Mouse (Mus musculus): ENCODE results near the gene Pou2f2.

Gene Pou2f2

DNA sequence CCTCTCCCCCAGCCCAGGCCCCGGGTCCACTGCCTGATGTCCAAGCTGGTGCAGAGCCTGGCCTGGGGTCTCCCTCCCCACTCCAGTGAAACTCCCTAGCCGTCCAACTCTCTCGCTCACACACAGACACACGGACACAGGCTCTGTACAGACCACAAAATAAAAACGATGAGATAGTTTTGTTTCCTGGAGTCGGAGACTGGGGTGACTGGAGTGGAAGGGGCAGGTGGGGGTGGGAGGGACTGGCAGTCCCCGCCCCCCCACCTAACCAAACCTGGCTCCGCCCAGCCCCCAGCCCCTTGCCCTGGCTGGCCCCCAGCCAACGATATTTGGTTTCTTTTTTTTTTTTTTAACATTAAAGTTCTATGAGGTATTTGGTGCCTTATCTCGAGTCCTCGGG lies 90.6 kb downstream of the Pou2f2 start:
- no peak for DNase-seq

DNA sequence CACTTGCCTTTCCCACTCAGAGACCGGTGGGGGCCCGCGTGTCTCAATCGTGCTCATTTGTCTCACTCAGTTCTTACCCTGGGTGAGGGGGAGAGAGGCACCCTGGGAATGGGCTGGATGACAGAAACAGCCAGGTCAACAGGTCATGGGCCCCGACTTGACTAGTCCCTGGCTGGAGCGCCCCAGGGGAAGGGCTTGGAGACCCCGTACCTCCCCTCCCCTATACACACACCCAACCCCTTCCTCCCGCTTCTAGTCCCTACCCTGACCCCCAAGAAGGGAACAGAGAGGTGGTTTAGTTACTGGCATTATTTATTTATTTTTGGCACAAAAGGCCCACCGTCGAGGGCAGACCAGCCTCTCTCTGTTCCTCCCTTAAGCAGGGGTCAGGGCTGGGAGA lies 91.0 kb downstream of the Pou2f2 start:
- DNase-seq, result no peak

DNA sequence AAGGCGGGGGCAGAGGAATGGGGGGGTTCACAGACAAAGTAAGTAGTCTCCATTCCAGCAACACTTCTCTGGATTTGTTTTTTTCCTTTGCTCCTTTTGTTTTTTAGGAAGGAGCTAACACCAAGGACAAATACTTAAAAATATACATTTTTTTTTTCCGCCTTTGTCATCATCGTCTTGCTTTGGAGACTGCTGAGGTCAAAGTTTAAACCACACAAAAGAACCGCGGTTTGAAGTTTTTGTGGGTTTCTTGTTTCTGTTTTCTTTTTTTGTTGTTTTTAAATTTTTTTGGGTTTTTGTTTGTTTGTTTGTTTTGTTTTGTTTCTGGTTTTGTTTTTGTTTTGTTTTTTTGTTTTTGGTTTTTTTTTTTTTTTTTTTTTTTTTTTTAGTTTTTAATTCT lies 91.6 kb downstream of the Pou2f2 start:
- DNase-seq, result no peak

DNA sequence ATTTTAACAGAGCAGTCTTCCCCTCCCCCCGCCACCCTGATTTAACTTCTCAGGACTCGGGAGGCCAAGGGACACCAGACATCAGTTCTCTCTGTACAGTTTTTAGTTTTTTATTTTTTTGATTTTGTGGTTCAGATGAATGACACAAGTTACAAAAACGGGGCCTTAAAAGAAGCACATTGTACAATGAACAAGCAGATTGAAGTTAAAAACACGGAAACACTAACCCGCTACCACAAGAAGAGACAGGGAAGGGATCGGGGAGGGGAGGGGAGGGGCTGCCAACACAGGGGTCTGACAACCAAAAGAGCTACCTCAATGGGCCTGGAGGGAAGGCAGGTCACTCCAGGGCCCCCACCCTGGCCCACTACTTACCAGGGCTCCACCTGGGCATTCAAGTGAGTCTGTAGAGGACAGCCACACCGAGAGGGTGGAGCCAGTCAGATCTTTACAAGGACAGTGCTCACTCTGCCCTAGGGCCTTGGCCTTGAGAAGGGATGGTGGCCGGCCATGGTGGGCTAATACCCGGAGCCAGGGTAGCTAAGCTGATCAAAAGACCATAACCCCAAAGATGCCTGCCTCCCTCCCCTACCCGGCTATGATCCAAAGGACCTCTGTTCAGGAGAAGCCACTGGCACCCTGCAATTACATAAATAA lies 92.1 kb downstream of the Pou2f2 start:
- no peak for DNase-seq

DNA sequence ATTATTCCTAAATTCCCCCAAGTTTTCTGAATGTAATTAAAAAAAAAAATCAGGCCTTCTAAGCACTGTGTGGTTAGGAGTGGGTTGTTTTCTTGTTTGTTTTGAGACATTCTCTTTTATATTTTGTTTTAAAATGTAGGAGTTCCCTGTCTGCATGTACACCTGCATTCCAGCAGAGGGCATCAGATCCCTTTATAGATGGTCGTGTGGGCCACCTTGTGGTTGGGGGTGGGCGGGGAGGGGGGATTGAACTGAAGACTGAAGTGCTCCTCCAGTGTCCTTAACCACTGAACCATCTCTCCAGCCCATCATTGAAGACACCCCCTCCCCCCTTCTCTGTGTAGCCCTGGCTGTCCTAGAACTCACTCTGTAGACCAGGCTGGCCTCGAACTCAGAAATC lies 92.9 kb downstream of the Pou2f2 start:
- no peak for DNase-seq

DNA sequence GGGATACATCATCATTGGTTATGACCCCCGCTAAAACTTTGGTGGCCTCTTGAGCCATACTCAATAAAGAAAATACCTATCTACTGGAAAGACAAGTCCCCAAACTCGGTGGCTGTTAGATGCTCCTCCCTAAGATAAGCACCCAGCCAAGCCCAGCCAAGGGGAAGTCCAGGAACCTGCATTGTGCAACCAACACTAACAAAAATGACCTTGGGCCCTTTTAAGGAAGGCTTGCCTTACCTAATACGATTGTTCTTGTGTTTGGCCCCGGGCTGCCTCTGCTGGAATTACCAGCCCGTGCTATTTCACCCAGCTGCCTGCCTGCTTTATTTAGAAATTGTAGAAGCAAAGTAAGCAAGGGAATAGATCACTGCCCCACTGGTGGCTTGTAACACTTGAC lies 94.9 kb downstream of the Pou2f2 start:
- DNase-seq, result no peak

DNA sequence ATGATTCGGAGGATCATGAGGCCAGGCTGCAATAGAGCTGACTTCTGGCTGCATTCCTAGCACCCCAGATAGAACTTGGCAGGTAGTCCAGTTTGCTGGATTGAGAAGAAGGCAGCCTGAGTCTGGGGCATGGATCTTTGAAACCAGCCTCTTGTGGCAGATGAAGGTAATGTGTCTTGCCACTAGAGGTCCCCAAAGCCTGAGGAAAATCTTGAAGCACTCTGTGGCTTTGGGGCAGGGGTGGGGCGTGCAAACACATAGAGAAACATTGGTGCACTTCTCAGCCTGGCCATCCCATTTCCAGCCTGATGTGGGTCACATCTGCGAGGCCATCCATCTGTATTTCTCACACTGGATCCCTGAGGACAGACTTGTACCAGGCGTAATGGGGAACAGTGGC lies 97.0 kb downstream of the Pou2f2 start:
- DNase-seq, result no peak

DNA sequence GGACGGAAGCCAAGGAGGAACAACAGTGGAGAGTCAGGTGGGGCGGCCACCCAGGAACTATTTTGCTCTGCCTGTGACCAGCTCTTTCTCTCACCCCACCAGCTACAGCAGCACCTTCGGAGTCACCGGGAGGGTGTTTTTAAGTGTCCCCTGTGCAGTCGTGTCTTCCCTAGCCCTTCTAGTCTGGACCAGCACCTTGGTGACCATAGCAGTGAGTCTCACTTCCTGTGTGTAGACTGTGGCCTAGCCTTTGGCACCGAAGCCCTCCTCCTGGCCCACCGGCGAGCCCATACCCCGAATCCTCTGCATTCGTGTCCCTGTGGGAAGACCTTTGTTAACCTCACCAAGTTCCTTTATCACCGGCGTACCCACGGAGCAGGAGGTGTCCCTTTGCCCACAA lies 99.1 kb downstream of the Pou2f2 start:
- no peak for DNase-seq

DNA sequence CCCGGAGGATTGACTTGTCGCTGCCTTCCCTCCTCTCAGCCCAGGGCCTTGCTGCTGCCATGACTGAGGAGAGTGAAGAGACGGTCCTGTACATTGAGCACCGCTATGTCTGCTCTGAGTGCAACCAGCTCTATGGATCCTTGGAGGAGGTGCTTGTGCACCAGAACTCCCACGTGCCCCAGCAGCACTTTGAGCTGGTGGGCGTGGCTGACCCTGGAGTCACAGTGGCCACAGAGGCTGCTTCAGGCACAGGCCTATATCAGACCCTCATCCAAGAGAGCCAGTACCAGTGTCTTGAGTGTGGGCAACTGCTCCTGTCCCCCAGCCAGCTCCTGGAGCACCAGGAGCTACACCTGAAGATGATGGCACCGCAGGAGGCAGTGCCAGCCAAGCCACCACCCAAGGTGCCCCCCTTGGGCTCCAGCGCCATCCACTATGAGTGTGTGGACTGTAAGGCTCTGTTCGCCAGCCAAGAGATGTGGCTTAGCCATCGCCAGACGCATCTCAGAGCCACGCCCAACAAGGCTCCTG lies 100.0 kb downstream of the Pou2f2 start:
- peak; percentile 38 for DNase-seq

DNA sequence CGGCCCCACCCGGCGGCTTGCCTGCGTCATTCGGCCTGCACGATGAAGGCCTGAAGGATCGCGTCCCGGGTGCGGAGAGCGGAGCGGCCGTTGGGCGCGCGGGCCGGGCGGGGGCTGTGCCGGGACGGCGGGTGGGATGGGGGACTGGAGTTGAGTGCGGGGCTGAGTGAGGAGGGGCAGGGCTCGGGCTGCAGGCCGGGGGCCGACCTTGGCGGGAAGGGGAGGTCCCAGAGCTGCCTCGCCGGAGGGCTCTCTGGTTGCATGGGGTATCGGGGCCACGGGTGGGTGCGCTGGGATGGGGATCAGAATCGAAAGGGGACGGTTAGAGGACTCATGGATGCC lies 102.1 kb downstream of the Pou2f2 start:
- no peak for DNase-seq

DNA sequence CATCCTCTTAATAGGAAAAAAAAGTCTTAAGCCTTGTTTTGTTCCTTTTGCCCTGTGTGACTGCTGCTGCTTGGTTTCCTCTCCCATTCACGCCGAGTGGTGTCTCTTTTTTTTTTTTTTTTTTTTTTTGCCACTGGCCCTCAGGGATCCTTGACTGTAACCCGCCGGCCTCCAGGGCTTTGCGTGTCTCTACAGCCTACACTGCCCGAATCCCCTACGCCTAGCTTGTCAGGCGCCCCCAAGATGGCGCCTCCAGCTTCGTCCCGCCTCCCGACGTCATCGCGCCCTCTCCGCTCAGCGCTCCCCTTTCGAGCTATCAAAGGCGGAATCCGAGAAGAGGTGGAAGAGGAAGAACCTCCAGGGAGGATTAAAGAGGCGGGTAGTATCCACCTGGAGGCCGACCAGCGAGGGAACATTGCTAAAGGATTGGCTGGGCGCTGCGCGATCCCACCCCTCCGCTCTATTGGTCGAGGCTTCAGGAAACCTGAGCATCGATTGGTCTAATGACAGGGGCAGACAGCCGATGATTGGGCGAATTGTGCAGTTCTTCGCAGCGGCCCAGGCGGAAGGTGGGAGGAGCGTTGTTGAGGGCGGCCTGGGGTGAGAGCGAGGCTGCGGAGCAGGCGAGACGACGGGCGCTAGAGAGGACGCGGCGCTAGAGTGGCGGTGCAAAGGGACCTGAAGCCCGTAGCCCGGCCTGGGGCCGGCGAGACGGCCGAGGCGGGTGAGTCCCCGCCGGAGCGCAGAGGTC lies 102.7 kb downstream of the Pou2f2 start:
- peak; percentile 98 for DNase-seq

DNA sequence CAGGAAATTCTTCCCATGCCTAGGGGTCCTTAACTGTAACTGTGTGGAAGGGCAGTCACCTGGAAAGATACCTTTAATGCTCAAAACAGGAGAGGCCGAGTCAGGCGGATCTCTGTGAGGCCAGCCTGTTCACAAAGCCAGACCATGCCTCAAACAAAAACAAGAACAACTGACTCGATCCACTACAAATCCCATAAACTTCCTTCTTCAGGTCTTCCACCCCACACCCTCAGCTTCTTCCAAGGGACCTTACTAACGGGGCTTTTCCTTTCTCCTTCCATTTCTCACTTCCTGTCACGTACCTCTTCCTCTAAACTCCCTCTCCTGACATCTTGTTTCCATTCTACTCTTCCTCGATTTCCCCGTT lies 103.2 kb downstream of the Pou2f2 start:
- no peak for DNase-seq

DNA sequence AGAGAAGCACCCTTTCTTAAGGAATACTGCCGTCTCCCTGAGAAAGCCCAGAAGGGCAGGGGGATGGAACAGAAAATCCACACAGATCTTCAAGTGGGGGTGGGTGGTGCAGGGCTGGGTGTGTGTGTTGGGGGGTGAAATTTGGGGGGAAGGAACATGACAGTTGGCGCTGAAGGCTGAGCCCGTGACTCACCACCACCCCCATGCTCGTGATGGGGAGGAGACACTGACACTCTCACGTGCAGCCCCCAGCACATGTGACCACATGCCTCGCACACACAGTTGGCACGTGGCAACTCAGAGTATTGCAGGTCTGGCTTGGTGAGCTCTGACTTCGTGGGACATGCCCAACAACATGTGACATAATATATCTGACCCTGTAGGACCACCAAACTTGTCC lies 105.6 kb downstream of the Pou2f2 start:
- DNase-seq, result no peak

DNA sequence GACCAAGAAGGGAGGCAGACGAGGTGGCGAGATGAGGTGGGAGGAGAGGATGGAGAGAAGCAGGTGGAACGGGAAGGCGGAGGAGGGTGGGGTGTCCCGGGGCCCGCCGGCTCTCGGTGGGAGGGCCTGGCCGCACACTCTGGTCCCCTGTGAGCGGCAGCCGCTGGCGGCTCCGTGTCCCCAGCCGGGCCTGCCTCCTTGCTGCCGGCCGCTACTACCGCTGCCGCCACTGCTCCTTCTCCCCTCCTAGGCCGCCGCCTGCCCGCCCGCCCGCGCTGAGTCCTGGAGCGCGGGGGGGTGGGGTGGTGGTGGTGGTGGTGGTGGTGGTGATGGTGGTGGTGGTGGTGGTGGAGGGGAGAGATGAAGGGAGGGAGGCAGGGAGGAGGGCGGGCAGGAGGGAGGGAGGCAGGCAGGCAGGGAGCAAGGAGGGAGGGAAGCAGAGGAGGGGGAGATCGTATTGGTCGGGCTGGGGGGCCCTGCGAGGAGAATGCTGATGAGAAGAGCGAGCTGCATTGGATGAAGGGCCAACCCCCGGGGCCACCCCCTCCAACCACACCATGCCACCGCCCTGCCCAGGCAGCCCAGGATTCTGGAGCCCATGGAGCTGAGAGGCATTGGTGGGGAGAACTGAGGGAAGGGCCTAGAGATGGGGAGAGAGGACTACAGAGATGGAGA lies 106.7 kb downstream of the Pou2f2 start:
- DNase-seq, result peak; percentile 56

DNA sequence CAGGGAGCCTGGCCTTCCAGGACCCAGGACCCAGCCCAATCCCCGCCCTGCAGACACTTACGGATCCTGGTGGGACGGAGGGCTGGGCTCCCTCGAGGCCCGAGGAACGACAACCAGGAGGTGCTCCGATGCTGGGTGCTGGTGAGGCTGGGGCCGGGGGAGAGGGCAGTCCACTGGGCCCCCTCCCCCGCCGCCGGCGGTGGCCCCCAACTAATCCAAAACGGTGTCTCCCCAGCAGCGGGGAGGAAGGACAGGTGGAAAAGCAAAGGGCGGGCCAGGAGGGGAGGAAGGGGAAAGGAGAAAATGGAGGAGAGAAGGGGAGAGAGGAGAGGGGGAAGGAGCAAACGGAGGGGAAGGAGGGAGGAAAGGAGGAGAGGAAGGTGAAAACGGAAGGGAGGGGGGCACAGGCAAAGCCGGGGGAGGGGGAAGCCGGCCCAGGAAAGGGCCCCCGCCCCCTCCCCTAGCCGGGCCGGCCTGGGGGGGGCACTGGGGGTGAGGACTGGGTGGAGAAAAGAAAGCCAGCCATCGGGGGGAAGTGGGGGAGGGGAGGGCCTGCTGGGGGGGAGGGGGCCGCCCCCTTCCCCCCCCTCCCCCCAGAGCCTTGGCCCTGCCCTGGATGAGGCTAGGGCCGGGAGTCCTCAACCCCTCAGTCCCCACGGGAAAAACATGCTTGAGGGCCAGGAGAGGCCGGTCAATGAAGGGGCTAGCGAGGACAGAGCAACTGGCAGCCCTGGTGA lies 107.4 kb downstream of the Pou2f2 start, which contains the start of the genes Grik5 and Zfp574:
Gene Grik5, minus strand, starts transcription at position 368 of the 737 bp plus-strand sequence.
Gene Zfp574, plus strand, starts transcription at position 589 of the 737 bp plus-strand sequence.
- DNase-seq, result peak; percentile 32

DNA sequence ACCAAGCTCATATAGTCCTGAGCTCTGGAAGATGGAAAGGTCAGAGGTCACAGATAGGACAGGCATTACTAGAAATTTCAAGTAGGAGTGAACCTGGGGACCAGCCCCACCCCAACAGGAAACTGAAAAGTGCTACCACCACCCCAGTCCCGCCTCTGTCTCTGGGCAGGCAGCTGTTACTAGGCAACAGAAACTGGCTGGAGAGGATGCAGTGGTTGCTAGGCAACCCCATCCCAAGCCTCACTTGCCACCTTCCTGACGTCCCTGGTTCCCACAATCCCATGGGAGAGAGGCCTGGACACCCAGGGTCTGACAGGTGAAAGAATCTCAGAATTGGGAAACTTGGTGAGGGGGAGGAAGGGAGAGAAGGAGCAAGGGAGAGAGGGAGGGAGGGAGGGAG lies 110.8 kb downstream of the Pou2f2 start:
- DNase-seq, result no peak

DNA sequence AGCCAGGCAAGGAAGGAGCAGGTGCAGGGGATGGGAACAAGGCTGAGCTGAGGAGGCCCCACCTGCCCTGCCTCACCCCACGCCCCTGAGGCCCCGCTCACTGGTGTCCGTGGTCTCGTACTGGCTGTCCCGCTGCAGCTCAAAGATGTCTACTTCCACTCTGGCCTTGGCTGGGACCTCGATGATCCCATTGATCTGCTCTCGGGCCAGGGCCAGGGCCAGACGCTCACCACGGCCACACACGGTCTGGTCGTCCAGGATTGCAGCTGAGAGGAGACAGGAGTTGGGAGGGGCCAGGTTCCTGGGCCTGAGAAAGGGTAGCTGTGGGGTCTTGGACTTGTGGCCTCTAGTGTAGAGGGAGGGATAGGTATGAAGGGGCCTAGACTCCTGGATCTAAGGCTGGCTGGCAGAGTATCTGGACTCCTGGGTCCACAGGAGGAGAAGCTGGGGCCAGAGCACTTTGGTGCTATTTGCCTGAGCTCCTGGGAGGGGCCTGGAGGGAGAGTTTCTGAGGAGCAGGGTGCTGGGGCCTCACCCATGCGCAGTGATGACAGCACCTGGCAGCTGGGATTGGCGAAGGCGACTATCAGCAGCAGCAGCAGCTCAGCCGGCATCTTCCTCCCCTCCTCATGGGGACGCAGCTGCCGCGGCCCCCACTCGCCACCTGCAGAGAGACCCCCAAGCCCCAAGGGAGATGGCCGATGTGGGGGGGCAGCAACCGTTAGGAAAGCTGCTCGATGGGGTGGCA lies 111.4 kb downstream of the Pou2f2 start:
- DNase-seq, result no peak

DNA sequence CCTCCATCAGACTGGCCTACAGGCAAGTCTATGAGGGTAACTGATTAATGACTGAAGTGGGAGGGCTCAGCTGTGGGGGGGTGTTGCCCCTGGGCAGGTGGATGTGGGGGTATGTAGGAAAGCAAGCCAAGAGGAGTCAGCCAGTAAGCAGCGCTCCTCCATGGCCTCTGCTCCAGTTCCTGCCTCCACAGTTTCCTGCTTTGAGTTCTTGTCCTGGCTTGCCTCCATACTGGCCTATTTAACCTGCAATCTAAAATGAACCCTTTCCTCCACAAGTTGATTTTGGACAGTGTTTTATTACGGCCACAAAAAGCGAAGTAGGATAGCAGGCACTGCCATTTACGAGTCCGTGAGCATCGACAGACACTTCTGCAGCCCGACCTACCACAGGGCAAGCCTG lies 112.2 kb downstream of the Pou2f2 start:
- DNase-seq, result no peak

DNA sequence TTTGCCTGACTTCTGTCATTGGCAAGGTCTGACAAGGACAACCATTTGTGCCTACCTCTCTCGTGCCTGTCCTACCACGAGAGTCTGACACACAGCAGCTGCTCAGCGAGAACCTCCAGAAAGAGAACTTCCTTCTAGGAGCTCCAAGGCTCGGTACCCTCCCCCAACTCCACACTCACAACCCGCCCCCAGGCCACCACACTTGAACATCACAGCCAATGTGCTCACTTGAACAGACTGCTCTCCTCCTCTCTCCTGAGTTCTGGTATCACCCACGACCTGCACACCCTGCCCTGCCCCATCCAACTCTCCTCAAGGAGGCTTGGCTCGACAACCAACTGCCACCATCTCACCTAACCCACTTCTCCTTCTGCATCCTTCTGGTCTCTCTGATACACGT lies 115.6 kb downstream of the Pou2f2 start:
- DNase-seq, result no peak

DNA sequence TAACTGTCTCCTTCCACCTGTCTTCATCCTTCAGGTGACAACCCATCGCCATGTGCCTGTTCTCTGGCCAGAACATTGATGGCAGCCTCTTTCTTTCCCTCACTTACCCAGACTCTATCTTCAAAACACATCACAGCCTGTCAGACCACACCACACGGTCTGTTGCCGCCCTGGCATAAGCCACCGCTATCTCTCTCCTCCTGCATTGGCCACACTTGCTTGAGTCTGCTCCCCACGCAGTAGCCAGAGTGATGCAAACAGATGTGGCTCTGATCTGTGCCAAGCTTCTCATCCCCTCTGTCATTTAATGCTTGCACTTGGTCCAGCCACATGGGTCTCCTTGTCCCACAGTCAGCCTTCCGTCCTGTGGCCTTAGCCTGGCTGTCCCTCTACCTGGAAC lies 116.2 kb downstream of the Pou2f2 start:
- DNase-seq, result no peak

DNA sequence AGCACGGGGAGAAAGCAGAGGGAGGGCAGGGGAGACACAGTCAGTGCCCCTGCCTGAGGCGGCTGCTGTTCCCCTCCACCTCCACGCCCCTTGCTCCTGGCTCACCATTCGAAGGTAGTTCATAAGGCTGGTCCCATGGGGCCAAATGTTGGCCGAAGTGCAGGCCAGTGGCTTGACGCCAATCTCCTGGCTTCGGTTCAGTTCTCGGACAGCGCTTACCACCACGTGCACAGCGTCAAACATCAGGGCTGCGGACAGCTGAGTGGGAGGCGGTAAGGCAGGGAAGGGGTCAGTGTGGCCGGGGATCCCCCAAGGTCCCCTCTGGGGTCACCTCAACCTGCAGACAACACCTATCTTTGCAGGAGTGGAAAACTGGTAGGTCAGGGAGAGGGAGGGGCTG lies 120.7 kb downstream of the Pou2f2 start:
- no peak for DNase-seq

DNA sequence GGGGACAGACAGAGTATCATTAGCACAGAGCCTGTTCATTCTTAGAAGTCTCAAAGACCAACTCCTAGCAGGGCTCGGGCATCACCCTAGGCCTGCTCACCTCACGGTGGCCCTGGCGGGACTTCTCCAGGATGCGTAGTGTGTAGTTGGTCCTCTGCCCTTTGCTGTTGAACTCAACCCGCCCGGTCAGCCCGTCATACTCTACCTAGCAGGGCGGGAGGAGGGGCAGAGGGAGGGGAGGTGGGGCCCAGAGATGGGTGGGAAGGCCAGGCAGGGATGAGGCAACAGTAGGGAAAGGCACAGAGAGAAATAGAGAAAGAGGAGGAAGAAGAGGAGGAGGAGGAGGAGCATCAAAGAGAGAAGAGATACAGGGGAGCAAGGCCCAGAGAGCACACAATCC lies 121.1 kb downstream of the Pou2f2 start:
- DNase-seq, result no peak

DNA sequence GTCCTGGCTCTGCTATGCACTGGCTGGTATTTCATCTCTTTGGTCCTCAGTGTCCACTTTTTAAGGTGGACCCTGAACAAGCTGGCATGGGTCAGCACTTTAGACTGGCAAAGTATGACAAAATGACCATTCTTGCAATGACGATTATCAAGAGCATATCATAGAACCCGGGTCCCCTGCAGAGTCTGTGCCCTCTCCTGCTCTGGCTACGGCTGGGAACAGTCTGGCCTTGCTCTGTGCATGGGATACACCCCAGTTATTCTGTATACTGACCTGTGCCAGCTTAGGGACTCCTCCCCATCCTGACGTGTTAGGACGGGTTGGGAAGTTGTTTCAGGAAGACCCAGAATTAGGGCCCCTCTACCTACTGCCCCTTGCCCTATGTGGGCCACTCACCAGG lies 121.6 kb downstream of the Pou2f2 start:
- no peak for DNase-seq
